Mouse (Mus musculus) ZHBTc4 (cell line): ENCODE measurements around the gene Pepd.

ENCODE experiments used
- DNase-seq: peaks from one replicate; pipeline ENCODE4 v3.0.0-alpha.2; 2011; ENCODE audit warnings: low read depth, low spot score

The Pepd gene

GRCm38 (mm10) chr7:35026838-35027291 lies 114.7 kb downstream of the Pepd start:
- peak; percentile 63 for DNase-seq

GRCm38 (mm10) chr7:35027801-35028420 lies 115.7 kb downstream of the Pepd start:
- DNase-seq = no peak

- DNase-seq = no peak
Measured at GRCm38 (mm10) chr7:35028559-35028958, 116.4 kb downstream of the Pepd start.

DNA sequence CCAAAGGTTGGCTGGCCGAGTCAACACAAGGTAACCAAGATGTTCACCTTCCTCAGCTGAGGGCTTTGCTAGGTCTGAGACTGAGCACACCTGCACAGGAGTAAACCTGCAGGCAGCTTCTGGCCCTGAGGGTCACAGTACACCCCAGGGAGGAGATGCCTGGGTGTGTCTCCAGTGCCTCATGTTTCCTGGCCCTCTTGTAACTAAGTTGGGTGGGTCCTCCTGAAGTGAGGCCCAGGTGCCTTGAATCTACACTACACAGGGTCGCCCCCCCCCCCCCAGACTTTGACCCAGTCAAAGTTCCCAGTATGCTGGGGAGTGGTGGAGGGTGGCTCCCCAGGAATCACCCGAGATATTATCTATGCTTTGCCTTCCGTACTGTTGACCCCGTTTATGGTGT lies 117.0 kb downstream of the Pepd start:
- DNase-seq = no peak

DNA sequence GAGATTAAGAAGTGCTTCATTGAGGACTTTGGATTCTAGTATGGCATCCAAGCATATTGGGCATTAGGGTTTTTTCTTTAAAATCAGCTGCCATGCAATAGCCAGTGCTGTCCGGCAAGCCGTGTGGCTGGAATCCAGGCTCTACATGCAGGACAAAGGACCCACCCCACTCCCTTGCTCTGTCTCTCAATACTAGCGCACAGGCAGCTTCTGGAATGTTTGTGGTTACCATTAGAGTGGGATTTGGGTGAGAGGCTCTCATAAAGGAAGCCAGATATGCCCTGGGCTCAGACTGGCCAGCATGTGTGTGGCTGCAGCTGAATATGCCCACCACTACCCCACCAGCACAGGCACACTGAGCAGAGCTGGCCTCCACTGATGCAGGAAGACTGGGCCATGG lies 117.5 kb downstream of the Pepd start:
- no peak for DNase-seq

GRCm38 (mm10) chr7:35030567-35030966 lies 118.4 kb downstream of the Pepd start:
- no peak for DNase-seq

- DNase-seq = no peak
Measured at GRCm38 (mm10) chr7:35035141-35035553, 123.0 kb downstream of the Pepd start.

- no peak for DNase-seq
Measured at GRCm38 (mm10) chr7:35035565-35035964, 123.4 kb downstream of the Pepd start.

DNA sequence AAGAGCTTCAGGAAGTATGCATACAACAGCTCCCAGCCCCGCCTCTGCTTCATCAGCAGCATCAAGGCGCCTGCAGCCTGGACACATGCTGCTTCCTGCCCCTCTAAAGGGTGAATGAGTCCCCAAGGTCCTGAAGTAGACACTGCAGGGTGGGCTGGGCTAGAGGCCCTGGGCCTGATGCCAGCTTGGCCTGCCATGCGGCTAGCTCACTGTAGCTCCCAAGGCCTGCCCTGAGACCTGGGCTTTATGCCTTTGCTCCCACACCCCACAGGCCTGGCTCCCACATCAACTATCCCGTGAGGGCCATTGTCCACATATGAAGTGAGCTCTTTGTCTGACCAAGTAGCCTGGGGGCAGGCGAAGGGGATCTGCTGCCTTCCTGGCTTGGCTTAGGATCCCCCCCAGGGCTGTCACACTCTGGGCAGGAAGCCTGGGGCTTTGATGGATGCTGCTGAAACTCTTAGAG lies 124.1 kb downstream of the Pepd start:
- DNase-seq = no peak

DNA sequence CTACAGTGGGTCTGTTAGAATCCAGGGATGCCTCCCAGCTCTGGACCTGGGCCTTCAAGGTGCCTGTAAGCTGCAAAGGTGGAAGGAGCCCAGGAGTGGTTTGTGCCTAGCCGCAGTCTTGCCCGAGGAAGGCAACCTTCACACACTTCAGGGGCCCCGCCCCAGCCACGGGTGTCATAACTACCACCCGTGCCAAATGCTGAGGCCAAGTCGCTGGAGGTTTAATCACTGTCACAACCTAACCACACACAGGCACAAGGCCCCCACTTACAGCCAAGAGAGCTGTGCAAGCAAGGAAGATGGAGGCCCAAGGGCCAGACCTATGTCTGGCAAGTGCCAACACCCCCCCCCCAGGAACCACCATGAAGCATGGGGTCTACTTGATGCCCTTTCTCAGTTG lies 125.2 kb downstream of the Pepd start:
- DNase-seq = no peak

DNA sequence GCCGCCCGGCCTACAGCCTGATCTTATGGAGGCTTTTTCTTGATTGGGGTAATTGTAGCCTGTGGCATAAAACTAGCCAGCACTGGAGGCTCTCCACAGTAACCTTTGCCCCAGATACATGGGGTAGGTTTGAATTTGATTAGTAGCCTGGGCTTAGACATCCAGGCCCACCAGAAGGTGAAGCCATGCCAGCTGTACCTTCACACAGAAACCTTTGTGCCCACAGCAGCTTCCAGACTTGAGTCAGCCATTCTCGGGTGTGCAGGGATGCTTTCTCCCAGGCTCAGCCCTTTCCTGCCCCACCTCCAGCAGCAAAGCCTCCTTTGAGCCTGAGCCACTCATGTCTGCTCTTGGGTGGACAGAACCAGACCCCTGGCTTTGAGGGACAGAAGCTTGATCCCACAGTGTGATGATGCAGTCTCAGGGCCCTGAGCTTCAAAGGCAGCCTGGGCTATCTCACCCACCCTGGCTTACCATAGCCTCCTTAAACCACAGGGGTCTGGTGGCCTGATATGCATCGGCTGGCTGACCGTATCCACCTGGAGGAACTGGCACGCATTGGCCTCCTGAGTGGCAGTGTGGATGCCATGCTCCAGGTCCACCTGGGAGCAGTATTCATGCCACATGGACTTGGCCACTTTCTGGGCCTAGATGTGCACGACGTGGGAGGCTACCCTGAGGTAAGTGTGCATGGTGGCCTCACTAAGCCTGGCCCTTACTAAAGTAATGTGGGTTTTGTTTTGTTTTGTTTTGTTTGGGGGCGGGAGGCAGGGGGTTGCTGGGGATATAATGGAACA lies 128.2 kb downstream of the Pepd start:
- no peak for DNase-seq

GRCm38 (mm10) chr7:35041286-35042208 lies 129.4 kb downstream of the Pepd start:
- DNase-seq = no peak

DNA sequence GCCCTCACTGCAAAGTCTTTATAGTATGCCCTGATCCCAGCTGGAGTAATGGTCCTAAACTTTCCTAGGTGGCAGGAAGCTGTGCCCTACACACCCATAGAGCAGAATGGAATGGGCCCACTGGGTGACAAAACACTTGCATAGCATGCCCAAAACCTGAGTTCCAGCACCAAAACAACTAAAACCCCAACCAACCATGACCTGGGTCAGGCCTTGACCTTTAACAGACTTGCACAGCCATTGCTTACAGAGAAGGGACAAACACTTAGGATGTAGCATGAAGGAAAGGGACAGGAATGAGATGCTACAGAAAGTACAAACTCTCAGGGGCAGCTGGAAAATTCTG lies 130.0 kb downstream of the Pepd start:
- no peak for DNase-seq

GRCm38 (mm10) chr7:35042759-35043217 lies 130.6 kb downstream of the Pepd start:
- DNase-seq = no peak

DNA sequence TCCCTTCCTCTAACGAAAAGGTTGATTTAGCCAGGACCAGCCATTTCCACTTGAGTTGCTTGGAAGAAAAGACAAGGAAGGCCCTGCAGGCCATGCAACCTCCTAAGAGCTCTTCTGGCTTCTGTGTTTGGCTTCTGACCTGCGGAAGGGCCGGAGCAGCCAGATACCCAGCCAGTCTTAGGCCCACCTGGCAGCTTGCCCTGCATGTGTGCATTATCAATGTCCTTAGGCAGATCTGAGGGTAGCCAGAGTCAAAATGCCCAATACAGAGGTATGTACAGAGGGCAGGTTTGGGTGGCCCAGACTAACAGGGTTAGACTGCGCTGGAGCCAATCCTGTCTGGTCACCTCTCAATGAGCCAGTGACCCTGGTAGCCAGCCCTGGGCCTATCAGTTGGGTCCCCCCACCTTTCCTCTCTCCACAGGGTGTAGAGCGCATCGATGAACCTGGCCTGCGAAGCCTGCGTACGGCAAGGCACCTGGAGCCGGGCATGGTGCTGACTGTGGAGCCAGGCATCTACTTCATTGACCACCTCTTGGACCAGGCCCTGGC lies 131.2 kb downstream of the Pepd start:
- DNase-seq = no peak

- no peak for DNase-seq
Measured at GRCm38 (mm10) chr7:35044719-35045118, 132.5 kb downstream of the Pepd start.

GRCm38 (mm10) chr7:35046091-35046490 lies 133.9 kb downstream of the Pepd start:
- no peak for DNase-seq

DNA sequence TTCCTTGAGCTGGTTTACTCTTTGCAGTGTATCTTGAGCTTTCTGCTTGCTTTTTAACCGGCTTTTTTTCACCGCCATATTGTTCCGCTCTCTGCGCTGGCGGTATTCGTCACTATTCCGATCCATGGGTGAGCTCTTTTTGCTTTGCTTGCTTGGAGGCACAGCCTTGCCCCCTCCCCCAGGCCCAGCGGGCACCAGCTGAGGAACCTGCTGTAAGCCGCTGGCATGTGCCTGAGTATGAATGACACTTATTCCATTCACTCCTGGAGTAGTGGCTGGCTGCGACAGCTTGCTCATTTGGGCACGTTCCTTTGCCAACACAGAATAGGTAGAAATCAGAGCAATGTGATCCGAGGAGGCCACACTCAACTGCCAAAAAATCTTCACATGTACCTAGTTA lies 138.4 kb downstream of the Pepd start:
- no peak for DNase-seq

DNA sequence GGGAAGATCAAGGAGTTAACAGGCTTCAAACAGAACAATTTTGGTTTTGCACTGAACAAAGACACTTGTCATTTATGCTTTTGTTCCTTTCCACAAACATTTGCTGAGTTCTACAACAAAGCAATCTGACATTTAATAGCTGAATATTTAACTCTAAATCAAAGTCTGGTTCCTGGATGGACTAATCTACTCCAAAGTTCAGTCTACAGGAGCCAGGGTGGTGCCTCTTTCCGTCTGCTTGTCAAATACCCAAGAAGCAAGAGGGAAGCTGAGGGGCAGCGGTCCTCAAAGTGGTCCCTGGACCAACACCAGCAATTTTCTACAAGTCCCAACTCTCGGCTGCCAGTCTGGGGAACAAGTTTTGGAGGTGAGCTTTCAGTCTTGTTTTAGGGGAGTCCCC lies 141.0 kb downstream of the Pepd start:
- DNase-seq = no peak

DNA sequence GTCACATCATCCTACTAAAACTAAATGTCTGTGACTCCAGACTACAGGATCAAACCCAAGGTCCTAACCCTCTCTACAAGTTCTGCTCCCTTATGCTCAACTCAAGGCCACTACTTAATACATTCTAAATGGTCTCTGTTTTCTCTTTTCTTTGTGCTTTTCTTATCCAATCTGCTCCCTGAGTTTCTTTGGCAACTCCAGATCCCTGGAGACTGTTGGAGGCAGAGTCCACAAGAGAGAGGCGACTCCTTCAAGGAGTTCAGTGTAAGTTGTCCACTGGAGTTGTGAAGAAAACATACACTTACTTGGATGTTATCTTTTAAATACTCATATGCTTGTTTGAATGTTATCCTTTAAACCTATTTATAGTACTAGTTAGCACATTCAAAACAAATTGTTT lies 142.1 kb downstream of the Pepd start:
- DNase-seq = no peak

GRCm38 (mm10) chr7:35054977-35055618 lies 142.9 kb downstream of the Pepd start:
- no peak for DNase-seq
